Mouse (Mus musculus): ENCODE results near the gene Zfp82.

GRCm38 (mm10) chr7:30017226-30017625 lies 55.5 kb downstream of the Zfp82 start:
- TF ChIP-seq TAL1 (IDR thresholded peaks at IDR 0.05; ENCODE audit: low read length) (no peak), GATA1 (IDR thresholded peaks at IDR 0.05; ENCODE audit: low read length) (no peak)

All from erythroblast, embryonic 14.5 days (primary cell).